Mouse (Mus musculus) ovary, adult 18-20 months (tissue): Measurements from ENCODE around the gene Fgf22.
"Not testable (repeated sequence)": the region's sequence is repeated elsewhere in the genome, so short reads cannot be mapped to it uniquely, and the experiment has no call there.

ENCODE experiments used
- DNase-seq: peaks from one replicate; pipeline ENCODE4 v3.0.0; 2022; ENCODE audit warnings: low spot score, mixed read lengths

Gene Fgf22

GRCm38 (mm10) chr10:79733847-79734246, 21.0 kb upstream of the Fgf22 start:
- DNase-seq: no peak

- no peak for DNase-seq
These were observed 19.5 kb upstream of the Fgf22 start for GRCm38 (mm10) chr10:79735361-79735760.

GRCm38 (mm10) chr10:79736706-79737105, 18.2 kb upstream of the Fgf22 start:
- DNase-seq: no peak

- no peak for DNase-seq
These were observed 16.6 kb upstream of the Fgf22 start for GRCm38 (mm10) chr10:79738259-79738658.

GRCm38 (mm10) chr10:79739234-79739633, 15.6 kb upstream of the Fgf22 start:
- no peak for DNase-seq

GRCm38 (mm10) chr10:79740863-79741262, 14.0 kb upstream of the Fgf22 start:
- no peak for DNase-seq

- DNase-seq: no peak
These were observed 11.7 kb upstream of the Fgf22 start for GRCm38 (mm10) chr10:79743161-79743560.

GRCm38 (mm10) chr10:79743650-79744365, 11.1 kb upstream of the Fgf22 start:
- DNase-seq: no peak

GRCm38 (mm10) chr10:79745411-79745810, 9.5 kb upstream of the Fgf22 start:
- no peak for DNase-seq

GRCm38 (mm10) chr10:79745898-79746773, 8.7 kb upstream of the Fgf22 start, which contains the start of gene Polrmt:
Gene Polrmt, minus strand, starts transcription at chr10:79746581.
- DNase-seq: peak; percentile 96

GRCm38 (mm10) chr10:79746774-79747151, 8.1 kb upstream of the Fgf22 start:
- no peak for DNase-seq

GRCm38 (mm10) chr10:79748496-79748895, 6.4 kb upstream of the Fgf22 start:
- DNase-seq: no peak

GRCm38 (mm10) chr10:79755854-79756253, 978 bp downstream of the Fgf22 start:
- no peak for DNase-seq

GRCm38 (mm10) chr10:79756660-79757059, 1.8 kb downstream of the Fgf22 start:
- DNase-seq: no peak

- not testable (repeated sequence) for DNase-seq
These were observed 4.8 kb downstream of the Fgf22 start for GRCm38 (mm10) chr10:79759675-79760074.

- no peak for DNase-seq
These were observed 5.8 kb downstream of the Fgf22 start for GRCm38 (mm10) chr10:79760603-79761143.

GRCm38 (mm10) chr10:79762875-79763274, 8.0 kb downstream of the Fgf22 start:
- DNase-seq: no peak

GRCm38 (mm10) chr10:79764234-79764633, 9.4 kb downstream of the Fgf22 start:
- DNase-seq: no peak

- no peak for DNase-seq
These were observed 10.4 kb downstream of the Fgf22 start for GRCm38 (mm10) chr10:79765228-79765745.

- no peak for DNase-seq
These were observed 11.2 kb downstream of the Fgf22 start for GRCm38 (mm10) chr10:79766001-79766507.

GRCm38 (mm10) chr10:79766508-79767325, 11.8 kb downstream of the Fgf22 start, which contains the start of gene Rnf126:
Gene Rnf126, minus strand, starts transcription at chr10:79766952.
- DNase-seq: peak; percentile 99
